Mouse (Mus musculus) lung, postnatal 25 days (tissue): ENCODE results near the gene Stard3.
A peak's percentile ranks its signal among the peaks of the same experiment; 100 is the strongest.

Experiments used
- DNase-seq: peaks from one replicate; pipeline ENCODE4 v3.0.0; 2022; ENCODE audit warnings: low spot score

Gene Stard3

DNA sequence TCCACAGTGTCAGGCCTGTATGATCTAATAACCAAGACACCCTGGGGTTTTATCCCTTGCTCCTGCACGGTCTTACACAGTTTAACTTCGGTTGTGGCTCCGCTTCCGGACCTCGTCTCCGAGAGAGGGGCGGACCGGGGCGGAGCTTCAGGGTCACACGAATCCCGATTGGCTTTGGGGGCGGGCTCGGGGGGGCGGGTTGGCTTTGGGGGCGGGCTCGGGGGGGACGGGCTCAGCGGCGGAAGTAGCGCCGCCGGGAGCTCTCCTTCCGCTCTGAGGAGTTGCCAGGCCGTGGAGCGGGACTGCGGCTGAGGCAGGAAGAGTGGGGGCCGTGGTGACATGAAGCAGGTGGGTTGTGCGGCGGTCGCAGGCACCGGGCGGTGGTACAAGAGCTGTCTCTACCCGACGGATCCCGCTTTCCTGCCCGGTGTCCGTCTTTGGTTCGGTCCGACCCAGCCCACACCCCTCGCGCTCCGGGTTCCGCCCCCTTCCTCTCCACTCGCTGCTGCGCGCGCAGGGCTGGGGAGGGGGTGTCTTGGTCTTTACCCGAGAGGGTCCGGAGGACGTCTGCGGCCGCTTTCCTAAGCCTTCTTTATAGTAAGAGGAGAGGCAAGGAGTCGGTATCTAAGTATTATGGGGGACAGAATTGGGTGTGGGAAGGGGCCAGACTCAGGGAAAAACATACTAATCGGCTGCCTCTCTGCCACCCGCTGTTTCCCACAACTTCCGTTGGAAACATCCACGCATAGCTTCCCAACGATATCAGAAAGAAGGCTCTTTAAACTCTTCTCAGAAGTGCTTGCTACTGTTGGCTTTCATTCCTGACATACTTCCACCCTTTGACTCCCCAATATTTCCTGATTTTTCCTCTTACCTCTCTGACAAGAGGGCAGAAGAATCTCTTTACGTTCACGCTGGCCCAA, at the start of gene Stard3:
Stard3 (plus strand) TSS at position 208 of the 923 bp plus-strand sequence.
- peak; percentile 94 for DNase-seq

DNA sequence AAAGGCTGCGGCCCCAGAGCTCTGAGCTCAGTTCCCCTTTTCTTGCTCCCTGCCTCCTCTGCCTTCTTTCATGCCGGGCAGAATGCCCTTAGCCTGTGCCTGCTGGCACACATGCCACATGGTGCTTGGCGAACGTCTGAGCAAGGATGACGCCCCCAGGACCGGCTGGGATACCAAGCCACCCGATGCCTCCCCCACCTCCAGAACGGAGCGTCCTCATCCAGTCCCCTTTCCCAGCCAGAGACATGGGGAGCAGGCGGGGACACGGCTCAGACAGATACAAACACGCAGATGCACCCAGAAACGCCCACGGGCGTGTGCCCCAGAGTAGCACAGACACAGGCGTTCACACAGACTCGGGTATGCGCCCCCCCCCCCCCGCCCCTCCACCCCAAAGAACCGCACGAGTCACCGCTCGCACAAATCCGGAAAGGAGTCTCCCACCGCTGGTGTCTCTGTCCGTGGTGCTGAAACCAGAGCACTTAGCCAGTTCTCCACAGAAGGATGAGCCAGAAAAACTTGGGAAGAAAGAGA, 44.3 kb upstream of the Stard3 start:
- DNase-seq: no peak

DNA sequence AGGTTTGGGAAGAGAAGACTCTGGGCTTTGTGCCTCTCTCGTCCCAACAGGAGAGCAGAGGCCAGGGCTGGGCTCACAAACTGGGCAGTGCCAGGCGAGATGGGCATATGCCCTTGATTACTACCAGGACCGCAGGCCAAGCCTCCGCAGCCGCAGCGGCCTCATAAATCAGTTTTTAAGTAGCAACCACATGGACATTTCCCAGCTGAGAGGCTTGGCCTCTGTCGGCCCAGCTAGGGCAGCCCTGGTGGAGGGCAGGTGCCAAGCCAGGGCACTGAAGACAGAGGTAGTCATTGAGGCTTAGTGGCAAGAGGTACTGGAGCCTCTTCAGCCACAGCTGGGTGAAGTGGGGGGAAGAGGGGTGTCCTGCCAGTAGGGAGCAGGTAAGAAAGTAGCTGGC, 40.7 kb upstream of the Stard3 start:
- no peak for DNase-seq

DNA sequence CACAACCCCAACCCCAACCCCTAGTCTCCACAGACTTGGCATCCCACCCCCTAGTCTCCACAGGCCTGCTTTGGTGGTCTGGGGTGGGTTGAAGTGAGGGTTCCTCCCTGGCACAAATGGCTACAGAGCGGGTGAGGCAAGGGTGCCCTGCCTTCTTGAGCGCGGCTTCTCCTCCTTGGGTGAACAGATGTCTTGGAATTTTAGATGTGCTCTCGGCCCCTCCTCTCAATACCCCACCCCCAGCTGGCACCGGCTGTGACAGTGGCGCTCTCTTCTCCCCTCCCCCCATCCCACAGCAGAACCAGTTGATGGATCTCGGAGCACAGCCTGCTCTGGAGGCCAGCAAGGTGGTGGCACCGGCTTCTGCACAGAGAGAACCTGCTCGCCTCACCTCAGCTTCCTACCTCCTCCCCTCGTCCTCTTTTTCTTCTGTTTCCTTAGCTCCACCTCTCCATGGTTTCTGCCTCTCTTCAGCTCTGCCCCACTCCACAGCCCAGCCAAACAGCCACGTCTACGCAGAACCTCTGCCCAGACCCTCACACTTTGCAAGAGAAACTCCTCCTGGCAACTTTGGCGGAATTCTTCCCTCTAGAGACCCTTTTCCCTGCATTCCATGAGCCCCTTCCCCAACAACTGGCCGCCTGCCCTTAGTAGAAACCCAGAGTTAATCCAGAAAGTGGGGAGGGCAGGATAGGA, 39.6 kb upstream of the Stard3 start:
- no peak for DNase-seq

DNA sequence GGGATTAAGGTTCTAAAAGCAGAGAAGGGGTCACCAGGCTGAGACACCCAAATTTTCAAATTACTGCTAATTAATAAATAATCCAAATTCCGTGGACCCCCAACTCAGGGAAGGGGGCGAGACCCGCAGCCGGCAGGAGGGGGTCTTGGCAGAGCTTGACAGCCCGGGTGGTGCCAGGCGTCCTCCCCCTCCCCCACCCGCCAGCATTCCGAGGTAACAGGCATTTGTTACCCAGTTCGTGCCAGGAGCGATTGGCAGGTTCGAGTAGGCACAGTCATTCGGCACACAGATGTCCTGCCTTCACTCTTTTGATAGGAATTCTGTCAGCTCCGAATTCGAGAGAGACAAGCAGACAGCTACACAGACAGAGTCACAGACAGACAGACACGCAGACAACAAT, 39.0 kb upstream of the Stard3 start:
- no peak for DNase-seq

DNA sequence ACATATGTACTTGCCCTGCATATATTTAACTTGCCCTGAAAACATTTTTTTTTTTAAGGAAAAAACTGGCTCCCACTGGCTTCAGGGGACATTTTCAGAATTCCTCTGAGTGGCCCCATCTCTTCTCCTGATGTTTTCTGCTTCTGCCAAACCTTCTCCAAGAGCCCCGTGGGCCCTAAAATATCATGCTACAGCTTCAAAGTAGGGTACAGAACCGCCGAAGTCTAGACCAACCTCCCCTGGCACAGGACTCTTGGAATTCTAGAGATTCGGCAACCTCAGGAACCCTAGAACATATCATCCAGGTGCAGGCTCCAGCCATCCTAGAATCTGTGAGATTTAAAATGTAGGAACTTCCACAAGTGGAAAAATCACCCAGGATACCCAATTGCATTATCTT, 38.6 kb upstream of the Stard3 start:
- no peak for DNase-seq

DNA sequence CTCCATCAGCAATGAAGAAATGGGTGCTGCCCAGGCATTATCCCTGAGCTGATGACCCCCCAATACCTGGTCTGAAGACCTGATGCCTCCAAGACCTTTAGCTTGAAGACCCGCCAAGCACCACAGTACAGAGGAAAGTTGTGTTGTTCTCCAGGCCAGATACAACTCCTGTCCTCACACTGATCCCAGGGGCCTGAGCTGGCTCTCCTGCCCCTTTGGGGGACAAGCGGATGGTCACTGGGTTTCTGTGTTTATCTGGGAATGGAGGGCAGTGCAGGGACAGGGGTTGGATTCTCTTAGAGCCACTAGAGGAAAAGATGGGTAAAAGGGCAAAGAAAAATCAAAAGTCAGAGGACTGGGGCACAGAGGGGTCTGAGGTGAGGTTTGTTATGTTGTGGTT, 38.2 kb upstream of the Stard3 start:
- DNase-seq: no peak

DNA sequence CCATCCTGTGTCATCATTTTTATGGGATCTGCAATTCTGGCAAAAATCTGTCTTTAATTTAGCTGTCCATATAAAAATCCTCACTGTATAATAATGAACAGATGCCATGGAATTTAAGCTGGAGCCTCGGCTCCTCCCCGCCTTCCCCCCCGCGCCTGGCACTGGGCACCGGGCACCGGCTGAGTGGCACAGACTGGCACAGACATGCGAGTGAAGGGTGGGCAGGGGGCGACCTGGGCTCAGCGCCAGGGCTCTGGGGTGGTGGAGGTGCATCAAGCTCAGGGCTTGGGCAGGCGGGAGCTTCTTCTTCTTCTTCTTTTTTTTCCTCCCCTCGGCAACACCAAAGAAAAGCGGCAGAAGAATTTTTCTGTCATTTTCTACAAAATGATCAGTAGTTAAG, 37.8 kb upstream of the Stard3 start:
- no peak for DNase-seq

DNA sequence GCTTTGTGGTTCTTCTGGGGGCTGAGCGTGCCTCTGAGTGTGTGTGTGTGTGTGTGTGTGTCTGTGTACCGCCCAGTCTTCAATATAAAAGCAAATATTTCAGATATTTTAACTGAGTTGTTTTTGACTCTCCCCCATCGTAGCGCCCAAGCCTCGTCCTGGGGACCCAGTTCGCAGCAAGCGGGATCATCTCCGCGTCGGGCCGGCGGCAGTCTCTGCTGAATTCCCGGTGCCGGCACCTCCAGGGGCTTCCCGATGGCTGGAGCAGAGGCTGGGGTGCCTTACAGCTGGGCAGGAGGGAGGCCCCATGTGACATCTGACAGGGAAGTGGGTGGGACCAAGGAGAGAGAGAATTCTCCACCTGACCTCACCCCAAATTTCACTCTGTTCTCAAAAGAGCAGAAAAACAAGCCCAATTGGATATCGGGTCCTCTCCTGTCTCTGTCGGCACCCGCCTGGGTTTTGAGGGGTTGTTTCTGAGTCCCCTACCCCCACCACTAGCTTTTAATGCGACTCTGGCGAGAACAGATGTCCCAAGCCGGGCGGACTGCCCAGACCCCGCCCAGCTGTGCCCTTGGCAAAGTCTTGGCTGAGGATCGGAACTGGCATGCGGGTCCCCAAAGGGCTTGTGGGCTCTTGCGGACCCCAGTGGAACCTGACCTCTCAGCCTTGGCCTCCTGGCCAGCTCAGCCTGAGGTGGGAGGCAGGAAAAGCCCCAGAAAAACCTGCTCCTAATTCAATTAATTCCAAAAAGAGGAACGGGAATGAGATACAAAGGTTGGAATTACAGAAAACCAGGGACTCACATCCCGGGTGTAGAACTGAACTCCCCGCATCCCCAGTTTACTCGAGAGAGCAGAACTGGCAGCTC, 37.1 kb upstream of the Stard3 start:
- no peak for DNase-seq

DNA sequence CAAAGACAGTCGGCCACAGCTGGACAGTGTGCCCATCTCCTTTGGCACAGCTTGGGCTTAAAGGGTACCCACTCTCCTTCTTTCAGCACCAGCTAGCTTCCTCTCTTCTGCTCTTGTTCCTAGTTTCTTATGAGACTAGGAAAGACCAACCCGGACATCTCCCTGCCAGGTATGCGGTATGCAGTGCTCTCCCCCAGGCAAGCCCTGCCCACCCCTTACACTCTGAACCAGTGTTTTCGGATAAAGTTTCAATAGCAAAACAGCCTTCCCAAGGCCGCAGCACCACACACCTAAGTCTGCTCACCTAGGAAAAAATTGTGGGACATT, 36.5 kb upstream of the Stard3 start:
- no peak for DNase-seq

DNA sequence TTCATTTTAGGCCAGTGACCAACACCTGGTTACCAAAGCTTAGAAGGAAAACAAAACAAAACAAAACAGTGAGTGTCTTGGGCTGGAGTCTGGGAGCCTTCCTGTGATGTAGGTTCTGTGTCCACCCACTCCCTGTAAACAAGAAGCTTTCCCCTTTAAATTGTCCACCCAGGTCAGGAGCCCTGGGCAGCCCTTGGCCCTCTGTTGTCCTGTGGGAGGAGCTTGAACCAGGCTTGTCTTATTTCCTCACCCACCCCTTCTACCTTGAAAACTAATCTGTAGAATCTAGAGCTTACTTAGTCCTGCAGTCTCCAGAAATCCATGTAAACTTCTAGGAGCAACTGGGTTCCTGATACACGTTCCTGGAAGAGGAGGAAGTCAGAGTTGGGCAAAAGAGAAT, 36.0 kb upstream of the Stard3 start:
- no peak for DNase-seq

DNA sequence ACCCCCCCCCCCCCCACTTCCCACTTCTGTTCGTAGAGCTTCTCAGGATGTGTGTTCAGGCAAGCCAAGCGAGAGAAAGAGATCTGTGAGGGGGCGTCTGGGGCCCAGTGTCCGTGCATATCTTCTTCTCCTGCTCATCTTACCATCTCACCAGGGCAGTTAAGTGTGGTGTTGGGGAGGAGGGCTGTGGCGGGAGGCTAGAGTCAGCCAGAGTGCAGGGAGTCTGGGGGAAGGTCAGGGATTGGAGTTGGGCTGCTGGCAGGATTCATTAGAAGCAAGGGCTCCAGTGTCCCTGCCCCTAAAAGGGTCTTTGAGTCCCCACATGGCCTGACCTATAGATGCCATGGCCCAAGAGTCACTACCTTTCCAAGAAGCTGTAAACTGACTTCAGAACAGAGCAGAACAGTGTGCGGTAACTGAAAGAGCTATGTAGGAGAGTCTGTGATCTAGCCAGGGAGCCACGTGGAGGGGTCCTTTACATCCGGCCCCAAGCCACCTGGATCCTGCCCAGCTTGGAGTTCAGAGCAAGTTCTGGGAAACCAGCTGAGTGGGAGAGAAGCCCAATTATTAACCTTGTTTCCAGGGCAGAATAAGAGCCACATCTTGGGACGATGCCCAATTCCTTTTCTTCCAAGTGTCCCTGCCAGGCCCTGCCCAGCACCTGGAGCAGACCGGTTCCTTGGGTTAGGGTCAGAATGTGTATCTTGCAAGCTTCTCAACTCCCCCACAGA, 34.9 kb upstream of the Stard3 start:
- no peak for DNase-seq

DNA sequence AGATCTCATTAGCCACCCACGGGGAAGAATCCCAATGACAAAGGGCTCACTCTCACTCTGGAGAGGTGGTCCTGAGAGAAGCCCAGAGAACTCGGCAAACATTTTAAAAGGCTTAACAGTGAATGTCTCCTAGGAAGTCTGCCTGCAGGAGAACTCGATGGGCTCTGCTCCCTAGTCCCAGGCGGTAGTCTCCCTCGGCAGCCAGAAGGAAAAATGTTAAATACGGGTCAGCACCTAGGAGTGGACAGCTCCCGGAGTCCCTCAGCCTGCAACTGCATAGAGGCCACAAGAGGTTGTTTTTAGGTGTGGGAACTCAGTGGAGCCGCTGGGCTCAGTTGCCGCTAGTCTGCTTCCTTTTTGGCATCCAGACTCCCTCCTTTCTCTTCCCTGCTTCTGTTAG, 34.2 kb upstream of the Stard3 start:
- DNase-seq: no peak

DNA sequence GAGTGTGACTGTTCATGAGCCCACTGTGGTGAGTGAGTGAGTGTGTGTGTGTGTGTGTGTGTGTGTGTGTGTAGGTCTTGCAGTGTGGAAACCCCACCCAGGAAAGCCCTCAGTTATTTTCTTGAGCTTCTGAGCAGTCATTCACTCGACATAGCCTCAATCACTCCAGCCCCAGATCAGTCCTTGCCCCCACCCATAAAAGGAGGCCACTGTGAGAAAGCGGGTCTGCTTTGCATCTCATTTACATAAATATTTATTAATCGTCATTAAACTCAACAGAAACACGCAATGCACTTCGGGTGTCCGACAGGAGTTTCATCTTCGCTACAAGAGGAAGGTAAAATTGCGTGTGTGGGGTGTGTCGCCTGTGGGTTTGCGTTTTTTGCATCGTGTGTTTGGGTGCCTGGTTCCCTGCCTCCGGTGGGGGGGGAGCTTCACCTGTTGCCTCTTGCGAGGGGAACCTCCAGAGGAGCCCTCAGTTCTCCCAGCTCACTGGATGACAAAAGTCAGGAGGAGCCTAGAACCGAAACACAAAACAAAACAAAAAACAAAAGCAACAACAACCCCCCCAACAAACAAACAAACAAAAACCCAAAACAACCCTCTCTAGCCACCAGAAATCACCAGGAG, 32.9 kb upstream of the Stard3 start:
- no peak for DNase-seq

DNA sequence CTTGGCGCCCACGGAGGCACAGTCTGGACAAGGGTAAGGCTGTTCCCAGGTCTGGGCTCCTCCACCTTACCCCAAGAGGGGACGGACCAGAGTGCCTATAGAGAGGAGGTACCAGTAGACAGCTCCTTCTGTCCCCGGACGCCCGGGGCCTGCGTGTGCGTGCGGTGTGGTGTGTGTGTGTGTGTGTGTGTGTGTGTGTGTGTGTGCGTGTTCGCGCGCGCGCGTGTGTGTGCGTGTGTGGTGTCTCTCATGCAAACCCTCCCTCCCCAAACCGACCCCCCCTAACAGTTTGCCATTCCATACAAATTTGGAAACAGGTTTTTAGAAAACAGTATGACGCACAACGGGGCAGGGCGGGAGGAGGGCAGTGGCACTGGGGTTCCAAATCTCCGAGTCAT, 32.3 kb upstream of the Stard3 start:
- DNase-seq: no peak

DNA sequence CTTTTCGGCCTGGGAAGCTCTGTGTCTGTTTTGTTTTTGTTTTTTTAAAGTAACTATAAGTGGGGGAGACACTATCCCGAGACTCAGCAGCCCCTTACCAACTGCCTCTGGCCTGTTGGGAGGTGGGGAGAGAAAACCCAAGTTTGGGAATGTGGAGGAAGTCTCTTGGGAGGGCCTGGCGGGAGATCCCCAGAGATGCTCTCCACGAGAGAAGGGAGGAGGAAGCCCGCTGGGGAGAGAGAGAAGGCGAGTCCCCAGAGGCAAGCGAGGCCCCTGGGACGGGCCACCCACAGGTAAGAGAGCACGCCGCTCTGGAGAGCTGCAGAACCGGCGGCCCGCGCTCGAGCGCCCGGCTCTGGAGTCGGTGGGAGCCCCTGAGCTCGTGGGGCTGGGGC, 31.4 kb upstream of the Stard3 start:
- no peak for DNase-seq

DNA sequence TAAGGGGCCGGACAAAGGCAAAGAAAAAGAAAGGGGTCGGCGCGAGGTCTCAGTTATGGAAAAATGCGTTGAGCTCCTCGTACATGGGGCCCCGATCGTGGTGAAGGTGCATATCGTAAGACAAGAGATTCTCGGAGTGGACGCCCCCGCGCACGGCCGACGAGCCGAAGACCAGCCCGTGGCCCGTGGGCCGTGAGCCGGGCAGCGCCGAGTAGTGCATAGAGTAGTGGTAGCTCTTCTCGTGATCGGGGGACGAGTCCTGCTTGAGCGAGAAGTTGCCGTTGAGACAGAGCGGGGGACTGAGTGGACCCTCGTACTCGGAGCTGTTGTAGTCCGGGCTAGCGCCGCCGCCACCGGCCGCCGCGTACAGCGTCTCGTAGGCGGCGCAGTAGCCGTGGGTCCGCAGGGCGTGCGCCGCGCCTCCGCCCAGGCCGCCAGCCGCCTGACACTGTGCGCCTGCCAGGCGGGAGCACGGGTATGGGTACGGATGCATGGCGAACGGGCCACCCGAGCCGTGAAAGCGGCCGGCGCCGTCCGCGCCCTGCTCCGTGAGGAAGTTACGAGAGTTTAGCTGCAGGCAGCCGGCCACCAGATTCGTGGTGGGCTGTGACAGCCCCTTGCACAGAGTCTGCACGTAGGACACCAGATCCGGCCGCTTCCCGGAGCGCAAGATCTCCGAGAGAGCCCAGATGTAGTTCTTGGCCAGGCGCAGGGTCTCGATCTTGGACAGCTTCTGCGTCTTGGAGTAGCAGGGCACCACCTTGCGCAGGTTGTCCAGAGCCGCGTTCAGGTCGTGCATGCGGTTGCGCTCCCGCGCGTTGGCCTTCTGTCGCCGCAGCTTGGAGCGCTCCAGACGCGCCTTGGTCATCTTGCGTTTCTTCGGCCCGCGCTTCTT, 30.8 kb upstream of the Stard3 start:
- no peak for DNase-seq

DNA sequence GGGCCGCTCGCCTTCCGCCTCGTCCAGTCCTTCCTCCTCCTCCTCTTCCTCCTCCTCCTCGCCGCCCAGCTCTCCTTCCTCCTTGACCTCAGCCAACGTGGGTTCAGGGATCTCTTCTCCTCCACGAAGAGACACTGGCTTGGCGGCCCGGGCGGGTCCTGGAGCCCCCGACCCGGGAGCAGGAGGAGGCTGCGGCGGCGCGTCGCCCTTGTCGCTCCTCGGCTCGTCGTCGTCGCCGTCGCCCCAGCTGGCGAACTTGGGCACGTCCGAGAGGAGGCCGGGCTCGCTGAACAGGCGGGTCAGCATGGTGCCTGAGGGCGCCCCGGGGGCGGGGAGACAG, 30.2 kb upstream of the Stard3 start:
- no peak for DNase-seq

DNA sequence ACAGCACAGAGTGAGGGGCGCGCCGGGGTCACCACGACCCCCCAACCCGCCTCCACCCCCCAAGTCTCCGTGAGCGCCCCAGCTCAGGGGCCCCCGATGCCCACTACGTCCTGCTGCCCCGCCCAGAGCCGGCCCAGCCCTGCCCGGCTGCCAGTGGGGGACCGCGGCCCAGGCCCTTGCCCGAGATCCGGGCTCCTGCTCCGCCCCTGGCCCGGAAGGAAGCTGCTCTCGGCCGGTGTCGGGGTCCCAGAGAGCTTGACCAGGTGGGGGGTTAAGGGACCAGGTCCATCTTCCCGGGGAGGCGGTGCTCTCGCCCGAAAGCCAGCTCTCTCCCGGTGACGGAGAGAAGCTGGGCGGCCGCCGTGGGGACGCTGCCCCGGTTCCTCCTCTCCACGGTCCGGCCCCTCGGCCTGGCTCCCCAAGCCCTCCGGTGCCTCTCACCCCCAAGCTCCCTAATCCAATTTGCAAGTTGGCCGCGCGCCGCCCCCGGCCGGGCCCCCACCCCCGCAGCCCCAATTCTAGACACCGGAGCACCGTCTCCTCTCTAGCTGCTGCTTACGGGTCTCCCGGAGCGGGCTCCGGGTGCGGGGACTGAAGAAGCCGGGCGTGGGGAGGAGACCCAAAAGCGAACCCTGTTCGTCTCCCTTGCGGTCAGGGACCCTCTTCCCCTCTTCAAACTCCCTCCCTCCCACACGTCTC, 29.6 kb upstream of the Stard3 start:
- no peak for DNase-seq
